Mouse (Mus musculus): Measurements from ENCODE around the gene Cars2. TPM values are rescaled to one million over a fixed set of nuclear protein-coding genes. Genes with fewer than 3 reads are reported as not detected.
A peak's percentile ranks its signal among the peaks of the same experiment; 100 is the strongest.
"Not testable (repeated sequence)": the region's sequence is repeated elsewhere in the genome, so short reads cannot be mapped to it uniquely, and the experiment has no call there.

Cars2 gene
- total RNA-seq, 2 experiments from 2014 or later: 32.8 to 41.2 TPM

DNA sequence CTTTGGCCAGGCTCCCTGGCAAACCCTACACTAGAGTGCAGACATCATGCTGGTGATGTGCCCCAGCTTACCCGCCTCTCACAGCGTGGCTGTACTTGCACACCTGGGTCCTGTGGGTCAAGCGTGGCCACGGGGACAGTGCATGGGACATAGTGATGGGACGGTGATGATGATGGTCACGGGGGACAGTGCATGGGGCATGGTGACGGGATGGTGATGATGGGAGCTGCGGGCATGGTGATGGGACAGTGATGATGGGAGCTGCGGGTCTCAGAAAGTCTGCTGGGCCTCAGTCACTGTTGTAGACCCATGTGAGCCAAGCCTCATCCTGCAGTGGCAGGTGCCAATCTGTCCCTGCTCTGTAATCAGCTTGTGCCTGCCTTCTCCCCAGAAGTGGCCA is 34.3 kb downstream of the Cars2 start:
- ATAC-seq (replicated peaks; ENCODE audit: poor library complexity): no peak

DNA sequence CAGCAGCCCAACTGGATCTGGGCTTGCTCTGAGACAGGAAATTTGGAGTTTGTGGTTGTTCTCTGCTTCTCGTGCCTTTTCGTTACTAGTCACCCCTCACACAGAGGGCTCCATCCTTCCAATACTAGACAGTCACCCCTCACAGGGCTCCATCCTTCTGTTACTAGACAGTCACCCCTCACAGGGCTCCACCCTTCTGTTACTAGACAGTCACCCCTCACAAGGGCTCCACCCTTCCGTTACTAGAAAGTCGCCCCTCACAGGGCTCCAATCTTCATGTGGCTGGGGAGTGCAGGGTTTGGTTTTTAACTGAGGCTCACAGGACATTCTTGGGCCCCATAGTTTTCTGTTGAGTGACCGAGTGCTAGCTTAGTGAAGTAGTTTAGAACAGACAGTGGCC is 37.3 kb downstream of the Cars2 start:
- ATAC-seq (replicated peaks; ENCODE audit: poor library complexity): no peak

- ATAC-seq (replicated peaks; ENCODE audit: poor library complexity): peak; percentile 76
These were observed 37.9 kb downstream of the Cars2 start for GRCm38 (mm10) chr8:11512711-11513110.

- no peak for ATAC-seq (replicated peaks; ENCODE audit: poor library complexity)
These were observed 39.6 kb downstream of the Cars2 start for GRCm38 (mm10) chr8:11510971-11511370.

GRCm38 (mm10) chr8:11508880-11509279 is 41.7 kb downstream of the Cars2 start:
- ATAC-seq (replicated peaks; ENCODE audit: poor library complexity): no peak

DNA sequence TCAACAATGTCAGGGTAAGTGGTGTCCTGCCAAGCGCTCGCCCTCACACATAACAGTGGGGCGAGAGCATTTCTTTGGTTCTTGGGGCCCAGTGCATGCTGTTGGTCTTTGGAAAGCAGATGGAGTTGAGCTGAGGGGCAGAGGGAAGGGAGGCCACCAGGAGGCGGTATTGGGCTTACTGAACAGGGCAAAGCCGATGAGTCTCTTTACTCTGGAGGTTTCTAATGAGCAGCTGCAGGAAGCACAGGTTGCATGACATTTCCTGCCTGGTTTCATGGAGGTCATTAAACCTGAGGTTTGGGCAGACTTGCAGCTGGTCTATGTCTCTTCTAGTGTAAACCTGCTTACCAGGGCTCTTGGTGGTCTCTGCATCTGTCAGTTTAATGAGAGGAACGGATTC is 43.8 kb downstream of the Cars2 start:
- ATAC-seq (replicated peaks; ENCODE audit: poor library complexity): peak; percentile 84

GRCm38 (mm10) chr8:11506074-11506473 is 44.5 kb downstream of the Cars2 start:
- no peak for ATAC-seq (replicated peaks; ENCODE audit: poor library complexity)

DNA sequence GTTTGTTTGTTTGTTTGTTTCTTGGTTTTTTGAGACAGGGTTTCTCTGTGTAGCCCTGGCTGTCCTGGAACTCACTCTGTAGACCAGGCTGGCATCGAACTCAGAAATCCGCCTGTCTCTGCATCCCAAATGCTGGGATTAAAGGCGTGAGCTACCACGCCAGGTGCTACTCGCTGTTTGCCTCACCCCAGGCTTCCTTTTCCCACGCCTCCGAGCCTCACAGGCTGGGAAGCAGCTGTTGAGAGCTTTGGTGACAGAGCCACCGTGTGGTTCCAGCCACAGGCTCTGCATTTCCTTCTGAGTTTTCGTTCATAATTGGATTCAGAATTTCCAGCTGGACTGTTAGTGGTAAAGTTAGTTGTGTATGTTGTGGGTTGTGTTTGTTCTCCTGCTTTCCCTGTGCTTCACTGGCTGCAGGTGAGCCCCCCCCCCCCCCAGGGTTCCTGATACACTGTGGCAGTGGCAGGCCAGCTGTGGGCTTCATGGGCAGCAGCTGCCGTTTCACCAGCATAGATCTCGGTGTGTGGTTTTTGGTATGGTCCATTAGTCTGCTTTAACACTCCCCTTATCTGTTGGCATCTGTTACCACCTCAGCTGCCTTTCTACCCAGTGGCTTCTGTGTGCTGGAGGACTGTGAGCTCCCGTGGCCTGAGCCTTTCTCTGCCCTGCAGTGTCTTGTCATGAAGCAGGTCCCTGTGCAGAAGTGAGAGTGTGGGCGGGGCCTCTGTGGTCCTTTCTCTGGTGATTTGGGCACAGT is 46.9 kb downstream of the Cars2 start:
- ATAC-seq (replicated peaks; ENCODE audit: poor library complexity): peak; percentile 24

GRCm38 (mm10) chr8:11498786-11499485 is 51.6 kb downstream of the Cars2 start:
- ATAC-seq (replicated peaks; ENCODE audit: poor library complexity): no peak

- ATAC-seq (replicated peaks; ENCODE audit: poor library complexity): no peak
These were observed 52.3 kb downstream of the Cars2 start for GRCm38 (mm10) chr8:11498281-11498680.

GRCm38 (mm10) chr8:11497017-11497990 is 53.3 kb downstream of the Cars2 start, which contains the start of gene Naxd:
Naxd (plus strand) TSS chr8:11497506.
- ATAC-seq (replicated peaks; ENCODE audit: poor library complexity): peak; percentile 100

DNA sequence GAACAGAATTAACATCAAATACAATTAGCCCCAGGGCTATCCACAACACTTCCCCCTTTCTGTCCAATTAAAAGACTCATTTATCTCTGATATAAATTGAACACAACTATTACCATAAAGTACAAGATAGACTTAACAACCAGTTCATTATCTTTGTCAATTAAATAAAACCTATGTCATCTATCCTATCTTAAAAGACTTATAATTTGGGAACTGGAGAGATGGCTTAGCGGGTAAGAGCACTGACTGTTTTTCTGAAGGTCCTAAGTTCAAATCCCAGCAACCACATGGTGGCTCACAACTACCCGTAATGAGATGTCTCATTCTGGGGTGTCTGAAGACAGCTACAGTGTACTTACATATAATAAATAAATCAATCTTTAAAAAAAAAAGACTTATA is 58.2 kb downstream of the Cars2 start:
- ATAC-seq (replicated peaks; ENCODE audit: poor library complexity): not testable (repeated sequence)

- ATAC-seq (replicated peaks; ENCODE audit: poor library complexity): no peak
These were observed 63.4 kb downstream of the Cars2 start for GRCm38 (mm10) chr8:11487229-11487628.

DNA sequence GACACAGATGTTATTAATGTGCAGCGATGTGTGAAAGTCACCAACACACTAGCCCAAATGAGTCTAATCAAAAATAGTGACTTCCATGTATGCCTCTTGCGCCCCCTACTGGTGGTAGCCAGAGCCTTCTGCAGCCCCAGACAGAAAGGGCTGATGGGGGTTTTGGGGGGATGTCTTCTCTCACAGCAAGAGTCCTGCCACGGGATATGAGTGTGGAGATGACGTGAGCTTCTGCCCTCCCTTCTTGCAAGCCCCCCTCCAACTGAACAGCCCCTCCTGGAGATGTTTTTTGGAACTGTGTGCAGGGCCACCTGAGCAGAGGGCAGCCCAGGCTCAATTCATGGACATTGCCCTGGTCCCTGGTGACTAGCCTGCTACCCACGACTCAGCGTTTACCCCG is 64.4 kb downstream of the Cars2 start:
- ATAC-seq (replicated peaks; ENCODE audit: poor library complexity): peak; percentile 90

GRCm38 (mm10) chr8:11482537-11482936 is 68.0 kb downstream of the Cars2 start:
- no peak for ATAC-seq (replicated peaks; ENCODE audit: poor library complexity)

DNA sequence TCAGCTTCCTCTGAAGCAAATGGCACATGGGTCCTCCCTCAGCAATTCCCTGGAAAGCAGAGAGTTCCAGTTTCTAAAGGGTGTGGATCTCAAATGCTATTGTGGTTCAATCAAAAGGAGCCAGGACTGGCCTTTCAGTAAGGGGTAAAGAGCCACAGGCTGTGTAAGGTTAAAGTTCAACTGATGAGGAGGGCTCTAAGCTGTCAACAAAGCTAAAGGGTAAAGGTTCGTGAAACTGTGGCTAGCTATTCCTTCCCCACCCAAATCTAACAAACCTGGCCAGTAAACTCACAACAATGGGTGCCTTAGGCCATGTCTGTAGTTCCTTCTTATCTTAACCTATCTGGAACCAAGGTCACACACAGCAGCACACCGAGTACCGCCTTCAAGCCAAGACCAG is 68.7 kb downstream of the Cars2 start:
- no peak for ATAC-seq (replicated peaks; ENCODE audit: poor library complexity)

DNA sequence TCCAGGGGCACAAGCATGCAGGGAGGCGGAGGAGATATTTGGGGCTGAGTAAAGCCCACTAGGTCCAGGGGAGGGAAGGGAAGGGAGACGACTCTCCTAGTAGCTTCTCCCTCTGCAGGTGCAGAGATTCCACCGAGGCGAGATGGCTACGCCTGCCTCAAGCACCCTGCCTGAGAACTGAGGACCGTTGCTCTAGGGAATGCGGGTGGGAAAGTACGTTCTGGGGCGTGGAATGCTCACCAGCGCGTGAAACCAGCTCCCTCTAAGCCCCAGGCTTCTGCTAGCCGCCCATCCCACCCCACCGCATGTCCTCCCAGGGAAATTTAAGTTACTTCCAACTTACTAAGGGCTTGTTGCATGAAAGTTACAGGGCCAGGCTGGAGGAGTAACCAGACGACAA is 71.0 kb downstream of the Cars2 start:
- no peak for ATAC-seq (replicated peaks; ENCODE audit: poor library complexity)

- no peak for ATAC-seq (replicated peaks; ENCODE audit: poor library complexity)
These were observed 71.6 kb downstream of the Cars2 start for GRCm38 (mm10) chr8:11478807-11479527.

- peak; percentile 63 for ATAC-seq (replicated peaks; ENCODE audit: poor library complexity)
These were observed 72.5 kb downstream of the Cars2 start, which contains the start of gene Rab20 for GRCm38 (mm10) chr8:11477811-11478761. Rab20 (minus strand) TSS chr8:11478710.
